Mouse (Mus musculus) thymus, adult 18-20 months (tissue): ENCODE results near the gene Ist1.
A peak's percentile ranks its signal among the peaks of the same experiment; 100 is the strongest.

ENCODE experiments used
- DNase-seq, 2 experiments: peaks; one replicate each; pipeline ENCODE4 v3.0.0; 2022; ENCODE audit warnings: mixed read lengths in 2 of 2

Ist1 gene

DNA sequence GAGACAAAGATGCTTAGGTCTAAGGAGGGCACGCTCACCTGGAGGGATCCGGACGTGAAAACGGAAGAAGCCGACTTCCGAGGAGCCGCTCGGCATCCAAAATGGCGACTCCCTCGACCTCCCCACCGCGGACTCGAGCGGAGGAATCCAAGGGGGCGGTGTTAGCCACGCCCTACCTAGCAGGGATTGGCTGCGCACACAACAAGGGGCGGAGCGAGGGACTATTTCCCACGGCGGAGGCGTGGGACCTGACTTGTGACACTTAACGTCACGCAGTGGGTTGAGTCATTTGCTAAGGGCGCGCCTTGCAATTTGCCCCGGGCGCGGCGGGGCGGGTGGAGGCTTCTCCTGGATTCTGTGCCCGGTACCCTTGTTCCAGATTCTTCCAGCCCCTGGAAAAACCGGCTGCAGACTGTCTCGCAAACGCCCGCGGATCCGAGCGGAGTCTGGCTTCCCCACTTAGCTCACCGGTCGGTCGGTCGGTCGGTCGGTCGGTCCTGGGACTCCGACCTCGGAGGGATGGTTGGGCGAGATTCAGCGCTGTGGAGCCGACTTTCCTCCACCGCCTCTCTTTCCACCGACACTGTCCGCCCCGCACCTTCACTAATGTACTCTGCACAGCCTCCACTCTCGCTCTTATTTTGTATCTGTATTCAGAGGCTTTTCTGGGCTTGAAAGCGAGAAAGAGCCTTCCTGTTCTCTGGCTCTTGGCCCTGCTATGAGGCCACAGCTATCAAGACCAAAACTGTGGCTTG is at the start of gene Ist1:
Gene Ist1 (minus strand): TSS at position 115 of the 755 bp plus-strand sequence.
- peak; percentile 95 to 97 for DNase-seq

DNA sequence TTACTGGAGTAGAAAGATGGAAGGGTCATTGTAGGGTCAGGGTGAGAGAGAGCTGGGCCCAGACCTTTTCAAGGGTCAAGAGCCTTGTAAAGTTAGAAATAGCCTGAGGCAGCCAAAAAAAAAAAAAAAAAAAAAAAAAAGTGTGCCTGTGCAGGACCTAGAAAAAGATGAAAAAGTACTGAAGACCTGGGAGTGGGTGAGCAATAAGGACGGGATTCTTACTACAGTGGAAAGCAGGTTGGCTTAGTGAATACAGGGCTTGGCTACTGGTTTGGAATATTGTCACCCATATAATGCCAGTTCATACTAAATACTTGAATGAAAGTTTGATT is 45.0 kb upstream of the Ist1 start:
- no peak for DNase-seq

- DNase-seq, result peak; percentile 63 to 74
These were observed 44.4 kb upstream of the Ist1 start, which contains the start of gene Atxn1l for GRCm38 (mm10) chr8:109737237-109738048. Gene Atxn1l, minus strand, starts transcription at chr8:109737739.

GRCm38 (mm10) chr8:109736819-109737218 is 43.8 kb upstream of the Ist1 start:
- no peak for DNase-seq

DNA sequence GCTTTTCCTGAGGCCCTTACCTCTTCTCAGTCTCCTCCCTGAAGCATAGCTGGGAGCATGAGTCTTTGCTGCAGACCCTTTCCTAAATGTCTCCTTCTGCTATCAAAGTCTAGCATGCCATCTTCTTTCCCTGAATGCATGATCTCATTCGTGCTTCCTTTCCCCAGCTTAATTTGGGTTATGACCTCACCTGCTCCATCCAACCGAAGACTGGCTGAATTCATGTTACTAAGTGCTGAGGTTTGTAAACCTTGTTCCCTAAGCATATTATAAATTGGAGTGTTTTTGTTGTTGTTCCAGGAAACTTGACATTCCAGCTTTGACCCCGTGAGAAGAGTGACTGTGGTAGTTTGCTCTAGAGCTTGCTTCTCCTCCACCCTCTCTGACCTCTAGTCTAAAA is 41.0 kb upstream of the Ist1 start:
- no peak for DNase-seq

GRCm38 (mm10) chr8:109731012-109731411 is 38.0 kb upstream of the Ist1 start:
- no peak for DNase-seq

GRCm38 (mm10) chr8:109725106-109725505 is 32.0 kb upstream of the Ist1 start:
- DNase-seq, result no peak

- no peak for DNase-seq
These were observed 21.9 kb upstream of the Ist1 start for GRCm38 (mm10) chr8:109714961-109715360.

DNA sequence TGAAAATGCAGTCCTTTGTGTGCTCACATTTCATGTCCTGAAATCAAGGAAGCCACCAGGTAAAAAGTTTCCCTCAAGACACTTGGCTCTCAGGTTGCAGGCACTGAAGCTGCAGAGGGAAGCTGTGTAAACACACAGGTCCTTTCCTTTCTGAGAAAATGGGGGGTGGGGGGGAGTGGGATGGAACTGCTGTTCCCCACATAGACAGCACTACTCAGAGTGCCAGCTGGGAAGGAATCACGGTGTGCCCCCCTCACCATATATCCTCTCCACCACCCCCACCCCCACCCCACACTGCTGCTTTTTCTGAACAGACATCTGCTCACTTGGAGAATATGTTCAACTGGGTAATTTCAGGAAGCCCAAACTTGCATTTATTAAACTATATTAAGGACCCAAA is 19.5 kb upstream of the Ist1 start:
- no peak for DNase-seq

- peak in 1 of 2 experiments; percentile 53 for DNase-seq
These were observed 14.9 kb upstream of the Ist1 start for GRCm38 (mm10) chr8:109707921-109708320.

GRCm38 (mm10) chr8:109706874-109707237 is 13.8 kb upstream of the Ist1 start:
- peak; percentile 48 to 65 for DNase-seq

GRCm38 (mm10) chr8:109706076-109706873 is 13.2 kb upstream of the Ist1 start:
- DNase-seq, result peak in 1 of 2 experiments; percentile 22

DNA sequence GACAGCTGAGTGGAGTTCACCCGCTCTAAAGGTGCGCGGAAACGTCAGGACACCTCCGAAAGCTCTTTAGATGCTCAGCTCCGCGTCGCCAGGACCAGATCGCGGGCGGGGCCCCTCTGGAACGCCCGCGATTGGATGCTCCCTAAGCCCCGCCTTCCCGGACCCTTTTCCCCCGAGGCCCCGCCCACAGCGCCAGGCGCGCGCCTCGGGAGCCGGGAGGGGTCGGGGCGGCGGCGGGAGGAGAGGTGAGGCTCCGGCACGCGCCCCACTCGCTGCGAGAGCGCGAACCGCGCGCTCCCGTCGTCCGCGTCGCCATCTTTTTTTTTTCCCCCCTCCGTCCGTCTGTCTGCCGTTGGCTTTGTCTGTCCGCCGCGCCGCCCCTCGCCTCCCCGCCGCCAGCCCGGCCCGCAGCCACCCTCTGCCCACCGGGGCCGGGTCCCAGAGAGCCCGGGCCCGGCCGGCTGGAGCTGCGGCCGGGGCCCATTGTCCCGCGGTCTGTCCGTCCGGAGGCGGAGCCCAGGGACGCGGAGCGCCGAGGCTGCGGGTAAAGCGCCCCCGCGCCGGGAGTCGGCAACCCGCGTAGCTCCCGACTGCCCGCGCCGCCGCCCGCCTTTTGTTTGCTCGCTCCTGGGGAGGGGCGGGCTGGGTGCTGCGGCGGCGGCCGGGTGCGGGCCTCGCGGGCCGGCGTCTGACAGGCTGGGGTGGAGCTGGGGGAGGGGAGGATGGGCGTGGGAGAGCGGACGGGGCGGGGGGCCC is 12.4 kb upstream of the Ist1 start, which contains the start of gene Zfp821:
Gene Zfp821 (plus strand): TSS at position 227 of the 756 bp plus-strand sequence.
- DNase-seq, result peak; percentile 87 to 90

DNA sequence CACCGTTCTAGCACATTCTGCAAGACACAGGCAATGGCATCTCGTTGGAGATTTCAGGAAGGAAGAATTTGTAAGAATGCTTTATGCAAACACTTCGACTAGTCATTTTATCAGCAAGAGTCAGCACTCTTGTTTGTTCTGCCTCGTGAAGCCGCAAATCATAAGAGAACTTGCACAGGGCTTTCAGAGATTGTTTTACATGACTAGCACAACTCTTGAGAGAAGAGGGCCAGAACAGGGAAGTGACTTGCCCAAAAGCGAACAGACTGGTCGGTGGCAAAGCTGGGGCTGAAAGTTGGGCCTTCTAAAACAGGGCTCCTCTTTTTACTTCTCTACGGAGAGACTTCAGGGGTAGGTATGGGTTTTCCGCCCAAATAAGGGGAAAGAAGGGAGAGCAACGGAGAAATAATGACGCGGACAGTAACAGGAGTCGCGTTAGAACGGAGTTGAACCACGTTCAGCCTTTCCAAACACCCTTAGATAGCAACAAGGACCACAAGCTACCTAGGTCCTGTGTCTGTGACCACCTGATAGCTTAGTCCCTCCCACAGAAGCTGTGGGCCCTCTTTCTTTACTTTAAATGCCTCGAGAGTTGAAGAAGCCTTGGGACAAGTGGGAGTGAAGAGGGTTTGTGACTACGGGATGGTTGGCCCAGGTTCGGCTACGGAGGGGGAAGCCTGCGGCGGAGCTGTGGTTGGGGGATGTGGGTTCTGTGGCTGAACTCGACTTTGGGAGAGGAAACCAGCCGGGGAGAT is 11.7 kb upstream of the Ist1 start:
- no peak for DNase-seq

GRCm38 (mm10) chr8:109698477-109698876 is 5.4 kb upstream of the Ist1 start:
- no peak for DNase-seq

- no peak for DNase-seq
These were observed 4.7 kb upstream of the Ist1 start for GRCm38 (mm10) chr8:109697754-109698153.

DNA sequence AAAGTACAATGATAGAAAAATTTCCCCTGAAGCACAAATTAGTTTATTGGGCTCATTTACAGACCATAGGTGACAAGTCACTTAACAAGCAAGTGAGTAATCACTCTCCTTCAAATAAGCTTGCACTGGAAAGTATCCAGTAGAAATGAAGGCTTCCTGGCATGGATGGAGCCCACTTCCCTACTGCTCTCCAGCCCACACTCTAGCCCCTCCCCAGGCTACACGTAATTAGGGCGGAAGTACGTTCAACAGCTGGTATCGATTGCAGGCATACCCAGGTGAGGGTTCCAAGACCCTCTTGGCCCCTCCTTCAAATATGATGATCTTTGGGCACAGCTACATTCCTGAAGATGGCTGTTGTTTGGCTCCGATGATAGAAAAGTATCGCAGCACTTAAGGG is 1.1 kb upstream of the Ist1 start:
- no peak for DNase-seq

DNA sequence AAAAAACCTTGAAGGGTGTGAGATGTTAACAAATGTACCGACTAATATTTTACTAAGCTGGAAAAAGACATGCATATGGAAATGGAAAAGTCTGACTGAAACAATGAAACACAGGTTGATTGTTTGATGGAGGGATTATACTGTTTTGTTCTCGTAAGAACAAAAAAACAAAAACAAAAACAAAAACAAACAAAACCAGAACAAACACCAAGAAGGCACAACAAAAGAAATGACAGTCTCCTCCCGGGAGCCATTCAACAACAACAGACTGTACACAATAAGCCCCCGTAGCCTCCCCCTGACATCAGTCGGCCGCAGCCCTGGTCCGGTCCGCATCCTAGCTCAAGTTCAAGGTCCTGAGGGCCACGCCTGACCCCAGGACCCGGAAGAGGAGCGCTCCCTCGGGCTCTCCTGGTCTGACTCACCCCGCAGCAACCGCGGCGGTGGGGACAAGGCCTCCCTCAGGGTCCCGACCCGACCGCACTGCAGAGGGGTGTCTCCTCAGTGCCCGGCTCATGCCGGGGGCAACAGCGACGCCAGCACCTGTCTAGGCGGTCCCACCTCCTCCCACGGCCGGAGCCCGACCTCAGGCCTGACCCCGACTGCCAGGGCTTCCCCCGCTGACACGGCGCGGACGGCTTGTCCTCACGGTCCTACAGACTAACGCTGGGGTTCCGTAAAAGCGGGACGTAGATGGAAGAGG is 466 bp downstream of the Ist1 start:
- no peak for DNase-seq

DNA sequence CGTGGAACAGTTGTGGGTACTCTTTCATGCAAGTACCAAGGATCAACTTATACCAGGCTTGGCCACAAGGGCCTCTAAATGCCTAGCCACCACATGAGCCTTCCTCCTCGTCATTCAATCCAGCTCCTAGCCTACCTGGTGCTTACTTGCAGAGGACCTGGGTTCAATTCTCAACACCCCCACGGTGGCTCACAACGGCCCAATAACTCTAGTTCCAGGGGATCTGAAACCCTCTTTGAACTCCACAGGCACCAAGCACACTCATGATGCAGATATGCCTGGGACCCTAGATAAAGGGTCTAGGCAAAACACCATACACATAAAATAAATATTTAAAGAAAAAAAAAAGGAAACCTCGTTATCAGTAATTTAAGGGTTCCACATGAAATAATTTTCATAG is 1.3 kb downstream of the Ist1 start:
- no peak for DNase-seq

GRCm38 (mm10) chr8:109687248-109687647 is 5.8 kb downstream of the Ist1 start:
- no peak for DNase-seq

- no peak for DNase-seq
These were observed 10.9 kb downstream of the Ist1 start for GRCm38 (mm10) chr8:109682120-109682519.
